Mouse (Mus musculus) liver, embryonic 14.5 days (tissue): Measurements from ENCODE around the gene Etnk1. TPM values are rescaled to one million over a fixed set of nuclear protein-coding genes. Genes with fewer than 3 reads are reported as not detected.

Source experiments
- ATAC-seq: fragments of 200-750 bp; cut with Nextera tagmentation; 2 replicates; pipeline ENCODE4 v1.8.0; 2017; ENCODE audit warnings: moderate number of reproducible peaks, mild to moderate bottlenecking, moderate library complexity; ENCODE audit not compliant: insufficient read depth
- DNase-seq, 3 experiments: peaks; one replicate each; pipeline ENCODE4 v3.0.0-alpha.2; 2012 to 2013; ENCODE audit warnings: low read depth in 3 of 3, low spot score in 3 of 3
- H3K27ac ChIP-seq: fragments of 300-500 bp; sonication (generic); 2 replicates; pipeline ENCODE4 v1.5.1; 2014; ENCODE audit warnings: moderate library complexity, mild to moderate bottlenecking, control low read depth, inconsistent platforms
- H3K27me3 ChIP-seq: fragments of 300-500 bp; sonication (generic); 2 replicates; pipeline ENCODE4 v1.6.1; 2014; ENCODE audit warnings: mild to moderate bottlenecking, low read length, moderate library complexity; ENCODE audit not compliant: control insufficient read depth, insufficient read depth
- H3K36me3 ChIP-seq: fragments of 300-500 bp; sonication (generic); replicated peaks from 2 replicates; pipeline ENCODE4 v1.6.1; 2014; ENCODE audit warnings: low read depth; ENCODE audit not compliant: control insufficient read depth, insufficient read depth
- H3K4me1 ChIP-seq, 2 experiments: fragments of 200-500 bp in 1 of 2; fragments of 300-500 bp in 1 of 2; sonication (generic) in 1 of 2; replicated peaks; 2 replicates each; pipeline ENCODE4 v1.6.1; 2012 to 2014; ENCODE audit warnings: antibody characterized with exemption in 1 of 2, inconsistent platforms in 1 of 2, low read length in 1 of 2; ENCODE audit not compliant: control insufficient read depth in 2 of 2, insufficient read depth in 2 of 2
- H3K4me2 ChIP-seq: fragments of 300-500 bp; sonication (generic); 2 replicates; pipeline ENCODE4 v1.6.1; 2014; ENCODE audit warnings: low read depth, mild to moderate bottlenecking, control low read depth, moderate library complexity
- H3K4me3 ChIP-seq, 2 experiments: fragments of 200-500 bp in 1 of 2; fragments of 300-500 bp in 1 of 2; sonication (generic) in 1 of 2; 2 replicates each; pipeline ENCODE4 v1.5.1; 2012 to 2014; ENCODE audit warnings: low read depth in 2 of 2, low read length in 2 of 2, mild to moderate bottlenecking in 2 of 2, control low read depth in 1 of 2, inconsistent platforms in 1 of 2, moderate library complexity in 1 of 2; ENCODE audit not compliant: insufficient read depth in 1 of 2
- H3K9ac ChIP-seq: fragments of 300-500 bp; sonication (generic); replicated peaks from 2 replicates; pipeline ENCODE4 v1.6.1; 2014; ENCODE audit warnings: mild to moderate bottlenecking, control low read depth, moderate library complexity
- H3K9me3 ChIP-seq: fragments of 300-500 bp; sonication (generic); 2 replicates; pipeline ENCODE4 v1.6.1; 2016; ENCODE audit warnings: low read length, mixed read lengths; ENCODE audit not compliant: control insufficient read depth
- CTCF ChIP-seq: IDR thresholded peaks from 2 replicates; pipeline ENCODE4 v1.5.1; 2016; ENCODE audit warnings: antibody characterized with exemption, low read depth, control low read depth
- EP300 ChIP-seq: IDR thresholded peaks from 2 replicates; pipeline ENCODE4 v1.6.1; 2016; ENCODE audit warnings: antibody characterized with exemption, low read depth
- WGBS: fragments of 180-500 bp; shearing (Covaris S2); extraction: QIAGEN DNeasy Blood & Tissue Kit; methylation state at CpG from one replicate; pipeline ENCODE4 v1.1.7; 2014; ENCODE audit not compliant: insufficient replicate concordance; 5-methylcytosine and 5-hydroxymethylcytosine counted together
- polyA plus RNA-seq, 2 experiments: library from polyadenylated mRNA; depleted of rRNA in 1 of 2; stranded (reverse) in 1 of 2; unstranded in 1 of 2; fragments of >200 nt; fragmentation: Nextera tagmentation in 1 of 2; extraction: Ambion mirVana in 1 of 2; gene quantifications; 2 replicates each; pipeline versions ENCODE4 v1.2.1 to v1.2.3; 2012 to 2014

Etnk1 gene
- polyA plus RNA-seq, 2 experiments = 7.5 to 12.1 TPM

- Histone ChIP-seq H3K4me3 (no peak overlapping the region), H3K36me3 (no peaks in the 10 kb centered on the region), H3K9me3 (no peaks in the 10 kb centered on the region), H3K4me2 (no peak overlapping the region), H3K4me1 (peaks cover 5 to 9% of the 10 kb centered on the region in 2 experiments; a peak in 3 of 4 replicates), H3K9ac (no peak overlapping the region), H3K27ac (no peak overlapping the region), H3K27me3 (no peaks in the 10 kb centered on the region)
- DNase-seq (no peak), ATAC-seq (no peak)
- no peak for TF ChIP-seq EP300
- no peak for TF ChIP-seq CTCF
- WGBS = 82% methylated on average over 6 of the region's 6 CpGs
Measured at GRCm38 (mm10) chr6:143160572-143161231, 6.3 kb upstream of the Etnk1 start.

- Histone ChIP-seq H3K4me3 (no peak overlapping the region), H3K27ac (no peak overlapping the region), H3K36me3 (no peaks in the 10 kb centered on the region), H3K4me2 (no peak overlapping the region), H3K9ac (no peak overlapping the region), H3K9me3 (no peaks in the 10 kb centered on the region), H3K4me1 (peaks cover 12 to 17% of the 10 kb centered on the region in 2 experiments), H3K27me3 (no peaks in the 10 kb centered on the region)
- no peak for TF ChIP-seq CTCF
- TF ChIP-seq EP300 = no peak
- DNase-seq (no peak), ATAC-seq (no peak)
- 44% methylated on average over 11 of the region's 12 CpGs for WGBS
Measured at GRCm38 (mm10) chr6:143162161-143162877, 4.7 kb upstream of the Etnk1 start.

GRCm38 (mm10) chr6:143163956-143164905 lies 2.8 kb upstream of the Etnk1 start:
- Histone ChIP-seq H3K27me3 (no peaks in the 10 kb centered on the region), H3K4me3 (no peak overlapping the region), H3K36me3 (no peaks in the 10 kb centered on the region), H3K9me3 (no peaks in the 10 kb centered on the region), H3K4me1 (peaks cover 15 to 21% of the 10 kb centered on the region in 2 experiments), H3K4me2 (peak overlapping the region; percentile 44), H3K9ac (no peak overlapping the region), H3K27ac (no peak overlapping the region)
- no peak for ATAC-seq
- 13% methylated on average over 15 of the region's 15 CpGs for WGBS
- TF ChIP-seq EP300 (peak; percentile 69), CTCF (no peak)
- no peak for DNase-seq

- DNase-seq (no peak), ATAC-seq (no peak)
- Histone ChIP-seq H3K9me3 (no peaks in the 10 kb centered on the region), H3K4me1 (peaks cover 15 to 23% of the 10 kb centered on the region in 2 experiments), H3K27me3 (no peaks in the 10 kb centered on the region), H3K4me3 (no peak overlapping the region), H3K27ac (no peak overlapping the region), H3K9ac (no peak overlapping the region), H3K36me3 (no peaks in the 10 kb centered on the region), H3K4me2 (no peak overlapping the region)
- TF ChIP-seq CTCF (no peak), EP300 (no peak)
- WGBS = 73% methylated on average over 8 of the region's 8 CpGs
Measured at GRCm38 (mm10) chr6:143164906-143165255, 2.1 kb upstream of the Etnk1 start.
